Comparison of ENCODE assay signal across 8 mouse cellular contexts in the genomic region with DNA sequence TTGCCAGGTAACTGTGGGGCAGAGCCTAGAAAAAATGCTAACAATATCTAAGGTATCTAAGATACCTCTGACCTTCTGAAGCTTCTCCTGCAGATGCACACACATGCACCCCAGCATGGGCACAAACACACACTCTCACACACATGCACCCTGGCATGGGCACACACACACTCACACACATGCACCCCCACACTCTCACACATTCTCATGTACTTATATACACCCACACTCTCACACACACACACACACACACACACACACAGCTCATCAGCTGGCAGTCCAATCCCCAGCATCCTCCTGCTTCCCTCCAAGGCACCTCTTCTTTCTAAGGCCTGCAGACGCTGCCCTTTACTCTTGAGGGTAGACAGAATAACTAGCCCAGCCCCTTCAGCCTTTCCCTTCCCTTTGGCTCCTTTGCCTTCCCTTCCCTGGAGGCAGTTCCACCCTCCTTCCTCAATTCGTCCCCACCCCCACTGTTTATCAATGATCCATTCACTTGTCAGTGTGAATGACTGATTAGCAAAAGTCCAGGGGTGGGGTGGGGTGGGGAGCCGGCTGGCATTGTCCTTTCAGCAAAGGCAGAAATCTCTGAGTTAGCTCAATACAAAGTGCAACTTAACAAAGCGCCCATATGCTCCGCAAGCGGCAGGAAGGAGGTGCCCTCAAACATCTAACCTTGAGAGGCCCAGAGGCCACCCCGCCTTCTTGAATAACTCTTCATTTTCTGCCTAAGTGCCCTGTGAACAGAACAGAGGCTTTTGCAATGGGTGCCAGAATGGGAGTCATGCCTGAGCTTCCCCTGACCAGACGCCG.
DNase-seq lines count a peak whose midpoint lies in the region; ATAC-seq and TF ChIP-seq lines count a peak whose summit lies in the region.

No protein-coding gene starts in this region.

- peaks cover 9% of the 10 kb centered on the region for H3K4me1 ChIP-seq in intestine, embryonic 14.5 days (replicated peaks; ENCODE audit: control insufficient read depth, insufficient read depth, low read length)
- H3K4me1 ChIP-seq in midbrain, embryonic 12.5 days = peaks cover 36% of the 10 kb centered on the region

- H3K4me2 ChIP-seq in intestine, embryonic 14.5 days (ENCODE audit: low read length) = peak overlapping the region; percentile 25
- H3K4me2 ChIP-seq in midbrain, embryonic 12.5 days (replicated peaks) = peak overlapping the region; percentile 36

- WGBS in intestine, embryonic 14.5 days = 7% methylated on average over 9 of the region's 9 CpGs
- 10% methylated on average over 9 of the region's 9 CpGs for WGBS in midbrain, embryonic 12.5 days

- ATAC-seq in intestine, embryonic 14.5 days (replicated peaks; ENCODE audit: low FRiP score, low TSS enrichment, low read depth) = peak; percentile 41; the same call in 1 of the 2 replicates
- peak; percentile 70 for ATAC-seq in midbrain, embryonic 12.5 days (ENCODE audit: low FRiP score, low read depth)

- H3K36me3 ChIP-seq in intestine, embryonic 14.5 days (ENCODE audit: control insufficient read depth, insufficient read depth, low read length) = no peaks in the 10 kb centered on the region
- no peaks in the 10 kb centered on the region for H3K36me3 ChIP-seq in midbrain, embryonic 12.5 days

- no peak overlapping the region for H3K27ac ChIP-seq in intestine, embryonic 14.5 days (ENCODE audit: low read depth)
- no peak overlapping the region for H3K27ac ChIP-seq in midbrain, embryonic 12.5 days (replicated peaks)
- no peak overlapping the region for H3K27ac ChIP-seq in left cerebral cortex, adult 2 months

- intact Hi-C loops in left cerebral cortex, adult 2 months (cut with DNase I) = no loop called here

- H3K9ac ChIP-seq in intestine, embryonic 14.5 days (ENCODE audit: low read length) = no peak overlapping the region
- 0 out of 2 replicates have a peak overlapping the region, but pooled peaks have one; percentile 11 for H3K9ac ChIP-seq in midbrain, embryonic 12.5 days (replicated peaks)

- peak; percentile 85 for DNase-seq in ES-CJ7 (ENCODE audit: low read depth, low spot score)
- peak; percentile 75 for DNase-seq in embryo, embryonic 11 days
- DNase-seq in intestine, embryonic 14.5 days (ENCODE audit: low spot score) = peak; percentile 68
- no peak for DNase-seq in spleen, adult 18-20 months
- DNase-seq in left cerebral cortex, adult 2 months (ENCODE audit: extremely low spot score in 1 of 2, low spot score in 2 of 2) = no peak
- DNase-seq in cerebellum, postnatal 14 days = no peak
- DNase-seq in thymus, postnatal 36 days = no peak

- H3K4me3 ChIP-seq in intestine, embryonic 14.5 days (ENCODE audit: low read depth, low read length) = no peak overlapping the region
- H3K4me3 ChIP-seq in midbrain, embryonic 12.5 days = no peak overlapping the region
- H3K4me3 ChIP-seq in left cerebral cortex, adult 2 months = no peak overlapping the region

- no peaks in the 10 kb centered on the region for H3K27me3 ChIP-seq in intestine, embryonic 14.5 days (replicated peaks; ENCODE audit: control insufficient read depth, insufficient read depth, low read length)
- peaks cover 33% of the 10 kb centered on the region for H3K27me3 ChIP-seq in midbrain, embryonic 12.5 days

- no peak for TF ChIP-seq CTCF in left cerebral cortex, adult 2 months (IDR thresholded peaks at IDR 0.05)

- H3K9me3 ChIP-seq in intestine, embryonic 14.5 days (ENCODE audit: control insufficient read depth, low read length) = no peaks in the 10 kb centered on the region
- H3K9me3 ChIP-seq in midbrain, embryonic 12.5 days = no peaks in the 10 kb centered on the region

Comparison
In these comparisons a context has a peak if more than half of its experiments do, and no peak if none do; other contexts are left out.
1. DNase-seq: peak in ES-CJ7 (single experiment), embryo, embryonic 11 days (single experiment) and intestine, embryonic 14.5 days (single experiment); none in spleen, adult 18-20 months (0 of 2), left cerebral cortex, adult 2 months (0 of 2), cerebellum, postnatal 14 days (0 of 2) and thymus, postnatal 36 days (0 of 2).